Mouse (Mus musculus) frontal cortex, adult (tissue): ENCODE data around the gene Sp100.
A peak's percentile ranks its signal among the peaks of the same experiment; 100 is the strongest.

ENCODE experiments used
- ATAC-seq: cut with Nextera tagmentation; 2 replicates; pipeline ENCODE4 v1.9.2; 2017; ENCODE audit warnings: mild to moderate bottlenecking, moderate library complexity, mixed read lengths; ENCODE audit not compliant: low TSS enrichment

The Sp100 gene

DNA sequence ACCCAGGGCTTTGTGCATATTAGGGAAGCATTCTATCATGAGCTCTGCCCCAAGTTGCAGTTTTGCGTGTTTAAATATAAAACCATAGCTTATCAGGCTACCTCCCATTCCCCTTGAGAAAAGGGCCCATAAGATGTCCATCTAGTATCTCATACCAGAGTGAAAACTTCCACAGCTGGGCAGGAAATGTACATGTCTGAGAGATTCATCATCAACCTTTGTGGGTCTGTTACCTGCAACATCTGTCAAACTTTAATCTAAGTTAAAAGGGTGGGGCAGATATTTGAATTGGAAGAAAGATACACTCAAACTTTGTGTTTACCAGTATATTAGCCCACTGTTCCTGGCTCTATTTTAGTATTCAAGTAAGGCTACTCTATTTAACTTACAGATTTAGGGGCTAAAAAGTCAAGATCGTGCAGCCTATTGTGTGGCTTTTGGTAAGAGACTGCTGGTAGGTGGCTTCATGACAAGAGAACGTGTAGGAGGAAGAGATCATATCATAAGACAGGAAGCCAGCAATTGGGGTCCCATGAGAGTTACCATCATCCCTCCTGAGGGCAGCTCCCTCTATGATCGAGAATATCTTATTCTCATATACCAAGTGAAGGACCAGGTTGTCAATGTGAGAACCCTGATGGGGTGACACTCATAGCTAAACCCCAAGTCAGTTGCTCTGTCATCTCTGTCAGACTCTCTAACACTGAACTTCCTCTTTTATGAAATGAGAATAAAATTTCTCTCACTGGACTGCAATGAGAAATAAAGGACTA, 48.1 kb downstream of the Sp100 start:
- no peak for ATAC-seq

DNA sequence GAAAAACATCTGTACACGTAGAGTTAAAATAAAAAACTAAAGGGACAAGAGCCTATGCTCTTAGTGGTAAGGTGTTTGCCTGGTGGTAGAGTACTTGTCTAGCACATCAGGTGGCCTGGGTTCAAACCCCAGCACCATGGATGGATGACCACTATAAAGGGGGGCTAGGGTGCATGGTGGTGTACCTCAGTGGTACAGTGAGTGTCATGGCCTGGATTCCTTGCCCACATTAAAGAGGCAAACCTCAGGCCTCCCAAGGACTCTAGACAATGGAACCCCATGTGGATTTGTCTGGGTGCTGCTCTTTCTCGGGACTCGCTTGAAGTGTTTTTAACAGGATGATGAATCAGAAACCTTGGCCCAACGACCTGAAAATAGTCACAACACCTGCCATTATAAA, 52.7 kb downstream of the Sp100 start:
- no peak for ATAC-seq

DNA sequence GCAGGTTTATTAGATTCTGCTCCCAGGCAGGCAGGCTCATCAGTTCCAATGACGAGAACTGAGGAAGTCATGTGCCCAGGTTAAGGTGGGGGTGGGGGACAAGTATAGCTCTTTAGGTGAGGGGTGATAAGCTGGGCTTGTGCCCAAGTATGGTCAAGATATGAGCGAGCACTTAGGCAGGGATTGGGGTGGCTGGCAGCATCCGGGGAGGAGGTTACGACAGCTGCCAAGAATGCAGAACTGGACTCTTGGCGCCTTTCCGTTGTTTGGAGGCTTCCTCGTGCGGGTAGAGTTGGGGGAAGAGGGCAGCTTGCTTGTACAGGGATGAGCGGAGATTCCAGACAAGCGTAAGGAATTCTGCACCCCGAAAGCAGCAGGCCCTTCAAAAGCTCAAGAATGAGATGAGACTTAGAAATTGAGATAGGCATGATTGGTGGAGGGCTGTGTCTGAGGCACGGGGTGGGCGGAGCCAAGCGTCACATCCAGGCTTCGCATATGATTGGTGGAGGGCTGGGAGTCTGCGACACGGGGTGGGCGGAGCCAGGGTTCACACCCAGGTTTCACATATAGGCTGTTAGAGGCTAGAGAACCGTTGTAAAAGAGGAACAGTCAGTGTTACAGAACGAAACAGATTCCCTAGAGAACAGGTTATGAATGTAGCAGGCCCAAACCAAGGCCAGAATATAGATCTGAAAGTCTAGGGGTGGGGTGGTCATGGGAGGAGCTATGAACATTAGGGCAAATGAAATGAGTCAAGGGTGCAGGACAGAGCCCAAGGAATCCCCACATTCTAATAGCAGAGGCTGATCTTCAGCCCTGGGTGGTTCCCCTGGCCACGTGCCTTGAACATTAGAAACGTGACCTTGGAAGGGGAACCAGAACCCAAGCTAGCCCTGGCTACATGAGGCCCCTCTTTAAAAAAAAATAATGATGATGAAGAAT, 53.7 kb downstream of the Sp100 start:
- ATAC-seq = peak; percentile 96

DNA sequence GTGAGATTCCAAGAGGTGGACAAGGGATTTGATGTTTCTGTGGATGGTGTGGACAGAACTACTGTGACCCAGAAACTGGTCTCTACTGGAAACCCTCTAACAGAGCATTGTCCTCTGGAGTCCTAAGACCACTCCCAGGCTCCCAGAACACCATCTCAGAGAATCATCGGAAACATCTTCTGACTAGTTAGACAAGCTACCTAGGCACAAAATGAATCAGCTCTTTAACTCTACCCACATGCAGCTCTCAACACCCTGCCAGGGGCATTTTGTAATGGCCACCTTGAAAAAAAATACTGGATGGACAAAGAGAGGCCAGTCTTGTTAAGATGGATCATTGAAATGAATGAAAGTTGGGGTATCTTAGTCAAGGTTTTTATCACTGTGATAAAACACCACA, 55.8 kb downstream of the Sp100 start:
- ATAC-seq = no peak

DNA sequence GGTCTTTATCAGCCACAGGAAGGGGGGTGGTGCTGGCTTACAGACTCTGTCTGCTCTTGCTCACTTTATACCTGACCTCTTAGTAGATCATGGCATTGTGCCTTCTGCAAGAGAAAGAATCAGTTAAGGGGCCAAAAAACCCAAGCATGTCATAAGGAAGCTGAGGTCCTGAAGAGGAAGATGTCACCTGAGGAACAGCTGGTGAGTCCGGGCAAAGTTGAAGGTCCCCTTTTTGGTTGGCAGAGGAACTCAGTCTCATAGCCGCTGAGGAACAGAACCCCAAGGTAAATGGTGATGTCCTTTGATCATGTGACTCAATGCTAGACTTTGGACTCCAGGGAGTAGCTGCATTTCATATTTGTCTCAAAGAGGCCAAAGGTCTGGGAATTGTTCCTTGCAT, 57.0 kb downstream of the Sp100 start:
- no peak for ATAC-seq

DNA sequence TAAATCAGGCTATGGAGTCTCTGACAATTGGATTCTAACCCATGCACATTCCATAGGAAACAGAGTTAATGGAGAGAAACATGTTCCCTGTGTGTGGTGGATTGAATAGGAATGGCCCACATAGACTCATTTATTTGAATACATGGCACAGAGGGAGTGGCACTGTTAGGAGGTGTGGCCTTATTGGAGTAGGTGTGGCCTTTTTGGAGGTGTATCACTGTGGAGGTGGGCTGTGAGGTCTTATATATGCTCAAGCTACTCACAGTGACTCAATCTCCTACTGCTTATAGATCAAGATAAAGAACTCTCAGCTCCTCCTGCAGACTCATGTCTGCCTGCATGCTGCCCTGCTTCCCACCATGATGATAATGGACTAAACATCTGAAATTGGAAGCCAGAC, 64.7 kb downstream of the Sp100 start:
- no peak for ATAC-seq

DNA sequence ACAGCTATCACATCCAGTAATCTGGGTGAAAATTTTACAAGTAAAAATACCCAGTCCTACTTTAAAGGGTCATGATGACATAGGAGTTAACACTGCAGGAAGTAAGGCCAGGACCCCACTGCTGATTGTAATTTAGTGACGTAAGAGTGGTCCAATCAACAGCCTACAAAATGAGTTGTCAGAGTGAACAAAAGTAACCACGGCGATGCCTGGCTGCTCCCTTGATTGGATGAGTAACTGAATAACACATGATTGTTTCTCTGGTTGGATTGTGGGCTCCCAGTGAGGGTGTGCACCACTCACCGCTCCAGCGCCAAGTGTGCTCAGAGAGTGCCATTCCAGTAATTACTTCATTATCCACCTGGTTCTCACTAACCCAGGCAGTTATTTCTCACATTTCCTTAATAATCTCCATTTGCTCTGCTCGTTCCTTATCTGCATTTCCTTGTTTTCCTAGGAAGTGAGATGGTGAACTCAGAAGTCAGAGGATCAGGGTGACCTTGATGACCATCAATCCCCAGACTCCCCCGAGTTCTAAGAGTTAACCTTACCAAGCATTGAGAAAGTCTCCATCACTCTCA, 66.7 kb downstream of the Sp100 start:
- no peak for ATAC-seq

DNA sequence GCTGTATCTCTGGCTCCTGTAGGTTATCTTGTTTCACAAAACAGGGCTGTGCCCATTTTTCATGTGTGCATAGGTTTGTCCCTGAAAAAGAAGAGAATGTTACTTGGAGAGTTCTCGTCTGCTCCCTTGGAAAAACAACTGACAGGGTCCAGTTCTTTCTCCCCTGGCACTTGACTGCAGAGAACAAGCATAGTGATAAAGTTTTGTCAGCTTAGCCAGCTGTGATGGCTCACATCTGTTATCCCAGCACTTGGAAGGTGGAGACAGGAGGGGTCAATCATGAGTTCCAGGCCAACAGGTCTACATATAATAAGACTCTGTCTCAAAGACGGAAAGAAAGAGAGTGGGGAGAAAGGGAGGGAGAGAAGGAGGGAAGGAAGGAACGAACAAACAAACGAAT, 69.3 kb downstream of the Sp100 start:
- no peak for ATAC-seq

DNA sequence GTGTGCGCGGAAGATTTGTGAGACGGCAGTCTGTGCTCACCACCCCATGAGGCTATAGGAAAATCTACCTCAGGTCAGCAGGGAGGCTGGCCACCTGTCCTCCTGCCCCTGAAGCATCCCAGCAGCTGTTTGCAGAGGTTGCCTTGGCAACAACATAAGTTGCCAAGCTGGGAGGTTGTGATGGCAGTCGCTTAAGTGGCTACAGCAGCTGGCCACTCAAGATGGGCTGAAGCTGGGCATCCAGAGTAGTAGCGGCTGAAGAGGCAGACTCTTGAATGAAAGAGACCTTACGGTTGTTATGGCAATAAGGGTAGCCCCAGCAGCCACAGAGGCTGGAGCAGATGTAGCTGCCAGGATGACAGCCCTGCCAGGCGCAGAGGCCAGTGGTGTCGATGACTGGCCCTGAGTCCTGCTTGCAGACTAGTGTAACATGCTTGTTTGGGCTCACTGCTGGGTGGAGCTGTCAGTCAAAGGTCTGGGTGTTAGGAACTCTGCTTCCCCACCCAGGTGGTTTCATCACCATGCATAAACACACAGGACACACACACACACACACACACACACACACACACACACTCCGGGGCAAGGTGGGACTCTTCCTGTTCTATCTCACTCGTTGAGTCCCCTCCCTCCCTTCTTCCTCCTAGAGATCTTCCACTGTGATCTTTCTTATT, 70.6 kb downstream of the Sp100 start:
- no peak for ATAC-seq

DNA sequence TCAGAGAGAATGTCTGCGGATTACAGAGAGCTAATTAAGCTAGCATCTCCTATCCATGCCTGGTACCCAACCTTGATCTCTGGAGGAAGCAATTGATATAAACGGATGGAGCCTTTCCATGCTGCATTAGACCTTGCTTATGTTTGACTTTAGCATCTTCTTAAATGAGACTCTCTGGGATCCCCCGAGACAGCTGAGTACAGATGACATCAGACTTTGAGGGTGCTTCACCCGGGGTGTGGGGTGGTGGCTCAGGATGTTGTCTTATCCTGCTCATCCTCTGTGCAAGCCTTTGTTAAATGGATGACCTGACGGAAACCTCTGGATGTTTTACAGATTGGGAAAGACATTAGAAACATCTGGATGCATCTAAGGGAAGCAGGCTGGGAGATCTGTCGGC, 80.7 kb downstream of the Sp100 start:
- ATAC-seq = no peak

DNA sequence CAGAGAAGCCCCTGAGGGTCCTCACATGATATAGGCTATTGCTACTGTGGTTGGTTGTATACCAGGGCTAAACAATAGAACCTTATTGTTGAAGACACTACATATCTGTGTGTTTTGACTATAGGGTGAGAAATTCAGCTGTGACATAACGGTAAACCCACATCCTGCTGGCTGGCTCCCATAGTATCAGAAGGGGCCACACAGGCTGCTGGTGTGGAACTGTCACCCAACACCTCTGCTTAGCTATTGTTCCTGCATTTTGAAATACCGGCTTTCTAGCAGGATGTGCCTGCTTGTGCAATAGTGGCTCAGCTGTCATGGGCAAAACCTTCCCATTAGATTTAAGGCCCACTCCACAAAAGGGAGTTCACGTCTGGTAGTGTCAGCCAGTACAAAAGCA, 82.8 kb downstream of the Sp100 start:
- ATAC-seq = no peak

DNA sequence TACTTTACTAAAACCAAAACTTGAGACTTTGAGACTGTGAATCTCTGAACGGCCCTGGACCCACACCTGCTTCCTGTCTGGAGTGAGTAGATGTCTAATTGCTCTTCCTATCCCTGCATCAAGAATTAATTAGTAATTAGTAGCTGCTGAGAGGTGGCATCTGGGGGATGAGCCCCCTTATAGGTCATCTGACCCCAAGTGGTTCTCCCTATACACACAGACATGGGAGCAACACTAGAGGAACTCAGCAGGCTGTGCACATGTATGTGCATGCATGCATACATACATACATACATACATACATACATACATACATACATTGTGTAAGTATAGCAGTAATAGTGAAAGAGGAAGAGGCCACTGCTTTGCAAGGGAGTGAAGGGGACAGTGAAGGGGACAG, 84.7 kb downstream of the Sp100 start:
- no peak for ATAC-seq

DNA sequence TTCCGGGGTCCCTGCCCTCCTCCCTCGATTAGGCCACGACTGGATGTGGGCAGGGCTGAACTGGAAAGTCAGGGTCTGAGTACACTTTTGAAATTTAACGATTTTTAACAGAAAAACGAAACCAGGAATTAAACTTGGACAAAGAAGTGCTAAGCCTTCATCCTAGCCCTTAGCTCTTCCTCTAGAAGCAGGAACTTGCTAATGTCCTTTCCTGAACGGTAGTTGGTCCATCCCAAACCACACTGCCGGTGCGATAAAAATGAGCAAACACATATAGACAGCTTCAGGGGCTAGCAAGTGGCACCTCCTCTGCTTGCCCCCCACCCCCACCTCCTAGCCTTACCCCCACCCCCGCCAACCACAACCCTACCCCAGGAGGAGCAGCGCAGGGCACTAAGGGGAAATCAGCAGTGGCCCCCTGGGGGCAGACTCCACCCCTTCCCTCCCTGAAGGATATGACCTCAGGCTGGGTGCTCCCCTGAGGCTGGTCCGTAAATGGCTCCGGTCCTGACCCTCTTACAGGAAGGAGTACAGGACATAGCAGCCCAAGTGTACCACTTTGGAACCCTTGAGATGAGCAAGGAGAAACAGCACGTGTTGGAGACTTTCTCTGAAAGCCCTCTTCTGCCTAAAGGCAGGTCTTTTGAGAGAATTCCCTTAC, 85.8 kb downstream of the Sp100 start:
- no peak for ATAC-seq

DNA sequence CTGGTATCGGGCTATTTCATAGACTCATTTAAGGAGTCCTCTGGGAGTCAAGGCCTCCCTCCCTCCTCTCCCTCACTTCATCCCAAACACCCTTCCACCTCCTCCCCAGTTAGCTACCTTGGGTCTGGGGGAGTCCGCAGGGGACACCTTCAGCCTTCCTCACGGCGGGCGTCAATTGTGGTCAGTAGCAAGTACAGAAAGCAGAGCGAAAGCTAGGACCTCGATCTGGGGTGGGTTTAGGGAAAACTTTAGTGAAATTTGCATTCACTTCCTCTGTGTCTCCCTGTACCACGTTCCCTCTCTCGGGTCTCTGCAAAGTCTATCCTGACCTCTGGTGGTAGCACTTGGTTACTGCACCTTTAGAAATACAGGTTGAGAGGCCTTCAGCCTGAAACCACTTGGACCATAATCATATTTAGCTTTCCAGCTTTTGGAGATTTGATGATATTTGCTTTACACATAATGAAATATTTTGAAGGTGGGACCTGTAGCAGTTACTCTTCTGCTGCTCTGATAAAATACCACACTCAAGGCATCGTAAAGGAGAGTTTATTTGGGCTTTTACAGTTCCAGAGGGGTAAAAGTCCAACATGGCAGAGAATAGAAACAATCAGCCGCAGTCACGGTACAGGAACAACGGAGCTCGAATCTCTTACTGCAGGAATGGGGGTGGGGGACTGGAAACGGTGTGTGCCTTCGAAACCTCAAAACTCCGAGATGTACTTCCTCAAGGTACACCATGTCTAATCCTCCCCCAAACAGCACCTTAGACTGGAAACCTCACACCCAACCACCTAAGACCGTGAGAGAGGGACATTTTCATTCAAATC, 86.8 kb downstream of the Sp100 start:
- peak; percentile 90 for ATAC-seq

DNA sequence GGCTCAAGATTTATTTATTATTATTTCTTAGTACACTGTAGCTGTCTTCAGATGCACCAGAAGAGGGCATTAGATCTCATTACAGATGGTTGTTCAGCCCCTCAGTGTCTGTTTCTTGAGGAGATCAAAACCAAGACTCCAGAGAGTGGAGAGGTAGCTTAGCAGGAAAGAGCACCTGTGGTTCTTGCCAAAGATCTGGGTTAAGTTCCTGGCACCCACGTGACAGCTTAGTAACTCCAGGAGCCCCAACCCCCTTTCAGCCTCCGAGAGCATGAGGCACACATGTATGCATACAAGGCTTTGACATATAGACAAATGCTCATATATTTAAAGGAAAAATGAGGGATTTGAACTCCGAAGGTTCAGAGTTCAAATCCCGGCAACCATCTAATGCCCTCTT, 89.2 kb downstream of the Sp100 start:
- no peak for ATAC-seq

DNA sequence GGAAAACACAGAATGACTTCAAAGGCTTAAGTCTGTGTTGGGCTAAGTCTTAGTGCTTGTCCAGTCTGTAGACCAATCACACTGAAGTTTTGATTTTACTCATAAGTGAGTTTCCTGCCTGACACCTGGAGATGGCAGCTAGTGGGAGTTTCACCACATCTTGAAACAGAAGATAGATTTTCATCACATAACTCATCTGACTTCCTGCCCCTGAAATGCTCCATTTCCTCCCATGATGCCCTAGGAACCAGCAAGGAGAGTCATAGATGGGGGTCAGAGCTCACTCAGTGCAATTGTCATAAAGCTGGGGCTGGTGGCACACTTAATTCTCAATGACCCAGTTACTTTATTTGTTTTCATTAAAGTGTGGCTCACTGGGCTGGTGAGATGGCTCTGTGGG, 90.0 kb downstream of the Sp100 start:
- ATAC-seq = no peak

DNA sequence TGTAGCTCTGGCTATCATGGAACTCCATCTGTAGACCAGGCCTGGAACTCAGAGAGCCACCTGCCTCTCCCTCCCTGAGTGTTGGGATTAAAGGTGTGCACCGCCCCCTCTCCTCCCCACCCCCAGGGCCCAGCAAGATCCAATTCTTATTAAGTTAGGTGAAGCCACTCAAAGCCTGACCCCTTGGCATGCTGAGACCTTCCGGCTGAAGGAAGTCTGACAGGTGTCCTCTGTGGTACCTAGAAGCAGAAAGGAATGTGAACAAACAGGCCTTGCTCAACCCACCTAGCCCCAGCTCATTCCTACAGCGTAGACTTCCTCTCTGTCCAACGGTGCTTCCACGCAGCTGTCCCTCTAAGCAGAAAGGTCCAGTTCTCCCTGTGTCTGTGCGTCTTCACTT, 91.1 kb downstream of the Sp100 start:
- no peak for ATAC-seq

DNA sequence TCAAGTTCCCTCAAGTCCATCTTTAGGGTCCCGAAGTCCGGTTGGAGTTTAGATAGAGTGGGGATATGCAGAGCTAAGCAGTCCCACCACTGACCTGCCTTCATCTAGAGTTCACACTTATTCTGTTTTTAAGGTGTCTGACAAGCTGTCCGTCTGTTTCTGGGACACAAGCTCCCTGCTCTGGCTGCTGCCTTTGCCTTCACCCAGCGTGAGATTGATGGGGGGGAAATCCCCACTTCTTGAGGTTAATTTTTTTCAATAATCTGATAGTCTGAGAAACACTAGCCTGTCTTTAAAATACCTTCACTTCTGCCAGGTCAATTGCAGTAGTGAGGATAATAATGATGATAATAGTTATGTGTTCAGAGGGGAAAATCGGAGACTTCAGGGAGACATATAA, 92.5 kb downstream of the Sp100 start:
- no peak for ATAC-seq

DNA sequence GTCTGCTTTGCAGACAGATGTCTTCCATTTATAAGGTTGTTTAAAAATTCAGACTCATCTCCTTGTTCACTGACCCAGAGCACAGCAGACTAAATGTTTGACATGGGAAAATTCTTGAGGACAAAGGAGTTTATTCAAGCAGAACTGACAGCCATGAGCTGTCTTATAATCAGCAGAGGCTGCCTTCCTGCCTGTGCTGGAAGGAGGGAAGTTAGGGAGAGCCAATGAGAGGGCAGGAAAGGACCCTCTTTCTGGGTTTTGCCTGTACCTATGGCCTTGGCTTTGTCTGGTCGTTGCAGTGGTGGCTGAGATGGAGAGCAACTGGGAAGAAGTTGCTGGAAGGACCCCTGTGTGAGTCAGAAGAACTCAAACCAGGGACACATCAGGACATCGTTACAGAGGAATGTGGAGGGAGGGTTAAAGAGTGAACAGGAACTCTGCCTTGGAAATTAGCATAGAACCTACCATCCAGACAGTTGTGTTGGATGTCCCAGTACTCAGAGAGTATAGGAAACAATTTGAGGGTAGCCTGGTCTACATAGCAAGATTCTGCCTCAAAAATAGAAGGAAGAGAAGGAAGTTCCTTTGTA, 93.2 kb downstream of the Sp100 start:
- no peak for ATAC-seq

DNA sequence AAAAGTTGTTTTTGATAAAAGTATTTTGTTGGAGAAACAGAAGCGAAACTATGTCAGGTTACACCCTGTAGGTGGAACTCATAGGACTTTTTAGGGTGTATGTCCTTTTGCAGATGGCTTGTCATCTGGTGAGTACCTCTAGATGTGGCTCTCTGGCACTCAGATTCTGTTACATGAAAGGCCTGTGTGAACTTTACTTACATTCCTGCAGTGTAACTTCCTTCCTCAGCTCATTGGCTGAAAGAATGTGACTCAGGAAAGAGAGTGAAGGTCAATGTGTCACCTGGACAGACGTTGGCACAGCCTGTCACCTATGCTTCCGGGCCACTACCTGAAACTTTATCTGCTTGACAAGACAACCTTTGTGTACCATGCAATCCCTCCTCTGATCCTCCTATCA, 94.8 kb downstream of the Sp100 start:
- no peak for ATAC-seq
